Mouse (Mus musculus): ENCODE data around the gene Tut7.

DNA sequence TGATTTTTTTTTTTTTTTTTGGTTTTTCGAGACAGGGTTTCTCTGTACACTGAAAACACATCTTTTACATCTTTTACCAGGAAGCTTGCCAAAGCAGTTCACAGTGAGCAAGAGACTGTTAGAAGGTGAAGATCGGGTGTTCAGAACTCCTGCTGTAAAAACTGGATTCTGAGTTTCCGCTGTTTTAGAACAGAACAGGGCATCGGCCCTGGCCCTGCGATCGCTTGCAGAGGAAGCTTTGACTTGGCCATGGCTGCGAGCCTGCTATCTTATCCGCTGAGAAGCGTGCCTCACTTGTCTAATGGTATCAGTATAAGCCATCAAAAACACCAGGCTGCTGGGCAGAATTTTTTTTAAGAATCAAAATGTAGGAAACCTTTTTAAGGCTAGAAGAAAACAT, 52.1 kb downstream of the Tut7 start:
- TF ChIP-seq CTCF (IDR thresholded peaks at IDR 0.05; ENCODE audit: low read depth, low read length): no peak
- no peak for TF ChIP-seq POLR2A (IDR thresholded peaks at IDR 0.05; ENCODE audit: insufficient read depth, low read length)
- no peak for TF ChIP-seq EP300 (IDR thresholded peaks at IDR 0.05; ENCODE audit: insufficient read depth, low read depth, low read length)
